Mouse (Mus musculus): Measurements from ENCODE around the gene Prkag3. TPM values are rescaled to one million over a fixed set of nuclear protein-coding genes. Genes with fewer than 3 reads are reported as not detected.
A peak's percentile ranks its signal among the peaks of the same experiment; 100 is the strongest.

Prkag3 gene
- not detected for polyA plus RNA-seq (2017; shearing (Covaris generic))

DNA sequence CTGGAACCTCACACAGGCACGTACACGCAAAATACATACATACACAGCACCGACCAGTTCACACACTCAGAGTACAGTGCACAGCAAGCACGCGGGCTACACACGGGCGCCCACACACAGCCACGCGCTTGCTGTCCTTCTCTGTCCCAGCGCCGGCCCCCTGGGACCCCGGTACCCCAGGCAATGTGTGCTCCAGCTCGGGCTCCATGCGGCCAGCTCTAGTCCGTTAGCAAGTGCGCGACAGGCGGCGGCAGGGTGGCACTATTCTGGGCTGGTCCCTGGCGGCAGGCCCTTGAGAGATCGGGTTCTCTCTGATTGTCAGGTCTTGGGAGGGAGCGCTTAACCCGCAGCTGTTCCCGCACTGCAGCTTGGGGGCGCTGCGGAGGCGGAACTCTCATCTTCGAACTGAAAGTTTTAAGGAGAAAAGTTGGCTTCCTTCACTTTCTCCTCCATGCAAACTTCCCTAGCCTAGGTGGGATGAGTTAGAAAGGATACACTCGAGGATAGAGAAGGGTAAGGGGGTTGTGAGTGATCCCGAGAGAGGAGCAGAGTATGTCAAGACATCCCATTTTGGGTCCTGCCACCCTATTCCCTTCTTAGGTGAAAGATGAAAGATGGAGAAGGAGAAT is at the start of gene Prkag3:
Gene Prkag3 (minus strand): TSS at position 579 of the 629 bp plus-strand sequence.
- ATAC-seq: no peak

DNA sequence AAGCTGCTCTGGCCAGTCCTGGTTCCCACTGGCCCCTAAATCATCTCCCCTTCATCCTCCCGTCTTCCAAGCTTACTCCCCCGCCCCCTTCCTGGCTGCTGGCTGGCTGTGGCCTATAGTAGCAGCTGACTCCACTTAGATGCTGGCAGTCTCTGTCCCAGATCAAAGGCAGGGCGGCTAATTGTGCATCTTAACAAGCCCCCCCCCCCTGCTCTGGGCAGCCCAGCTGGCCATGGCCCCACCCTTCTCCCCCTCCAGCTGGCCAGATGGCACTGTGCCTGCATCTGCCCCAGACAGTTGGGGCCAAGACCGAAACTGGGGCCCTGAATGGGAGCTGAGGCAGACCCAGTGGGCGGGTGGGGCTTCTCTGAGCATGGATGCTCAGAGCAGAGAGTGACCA is 48.4 kb upstream of the Prkag3 start:
- ATAC-seq: no peak

DNA sequence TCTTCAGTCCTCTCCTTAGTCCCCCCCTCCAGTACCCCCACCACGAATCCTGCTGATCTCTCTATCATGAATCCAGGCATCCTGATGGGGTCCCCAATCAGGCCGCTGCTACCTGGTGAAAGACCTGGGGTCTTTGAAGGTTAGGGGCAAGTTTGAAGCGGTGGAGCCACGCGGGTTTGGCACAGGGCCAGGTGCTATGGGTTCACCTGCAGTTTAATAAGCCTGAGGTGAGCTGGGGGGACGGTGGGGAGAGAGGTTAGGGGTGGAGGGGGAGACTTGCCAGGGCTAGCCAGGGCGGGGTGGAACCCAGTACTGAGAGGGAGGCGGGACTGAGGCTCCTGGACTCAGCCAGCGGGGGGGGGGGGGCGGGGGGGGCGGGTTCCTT is 46.1 kb upstream of the Prkag3 start:
- ATAC-seq: no peak

DNA sequence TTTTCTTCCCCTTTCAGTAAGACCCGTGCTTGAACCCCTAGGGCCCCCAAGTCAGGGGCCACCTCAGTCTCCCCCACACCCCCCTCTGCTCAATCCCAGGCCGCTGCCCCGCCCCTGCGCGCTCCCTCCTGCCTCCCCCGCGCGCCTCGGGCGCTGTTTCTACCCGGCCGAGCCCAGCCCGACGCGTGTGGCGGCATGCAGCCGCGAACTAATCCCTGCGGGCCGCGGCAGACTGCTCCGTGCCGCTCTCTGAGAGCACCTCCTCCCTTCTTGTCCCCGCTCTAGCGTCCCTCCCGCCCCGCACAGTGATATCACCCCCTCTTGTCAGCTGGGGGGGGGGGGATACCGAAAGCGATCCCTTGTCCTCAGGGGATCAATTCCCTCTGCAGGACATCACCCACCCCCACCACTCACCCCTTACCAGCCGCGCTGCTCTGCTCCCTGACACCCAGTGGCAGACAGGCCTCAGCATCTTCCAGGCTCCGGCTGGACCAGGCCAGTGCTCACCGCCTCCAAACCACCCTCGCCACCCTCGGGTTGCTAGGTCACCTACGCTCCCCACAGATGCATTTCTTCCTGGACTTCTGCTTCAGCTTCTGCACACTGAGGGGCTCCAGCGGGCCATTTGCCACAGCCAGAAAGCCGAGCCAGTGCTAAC is 45.6 kb upstream of the Prkag3 start:
- ATAC-seq: no peak

DNA sequence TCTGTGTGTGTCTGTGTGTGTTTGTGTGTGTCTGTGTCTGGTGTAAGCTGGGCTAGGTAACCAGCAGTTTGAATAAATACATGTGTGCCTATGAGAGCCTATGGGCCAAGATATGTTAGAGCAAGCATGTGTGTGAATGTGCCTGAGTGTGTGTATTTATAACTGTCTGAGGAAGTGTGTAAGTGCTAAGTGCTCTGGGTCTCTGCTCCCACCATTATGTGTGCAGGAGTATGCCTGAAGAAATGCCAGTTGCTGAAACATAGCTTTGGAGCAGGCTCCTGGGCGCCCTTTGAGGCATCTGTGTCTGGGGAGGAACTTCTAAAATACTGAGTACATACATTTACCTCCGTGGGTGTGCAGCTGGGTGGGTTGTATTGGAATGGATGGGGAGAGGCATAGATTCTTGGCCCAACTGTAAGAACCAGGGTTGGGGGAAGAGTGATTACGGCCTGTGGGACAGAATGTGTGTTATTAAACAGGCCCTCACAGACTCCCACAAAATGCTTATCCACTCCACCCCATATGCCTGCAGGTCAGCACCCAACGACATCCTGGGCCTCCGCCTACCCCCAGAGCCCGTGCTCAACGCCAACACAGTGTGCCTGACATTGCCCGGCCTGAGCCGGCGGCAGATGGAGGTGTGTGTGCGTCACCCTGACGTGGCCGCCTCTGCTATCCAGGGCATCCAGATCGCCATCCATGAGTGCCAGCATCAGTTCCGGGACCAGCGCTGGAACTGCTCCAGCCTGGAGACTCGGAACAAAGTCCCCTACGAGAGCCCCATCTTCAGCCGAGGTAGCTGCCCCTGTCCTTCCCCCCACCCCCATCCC is 44.0 kb upstream of the Prkag3 start:
- no peak for ATAC-seq

DNA sequence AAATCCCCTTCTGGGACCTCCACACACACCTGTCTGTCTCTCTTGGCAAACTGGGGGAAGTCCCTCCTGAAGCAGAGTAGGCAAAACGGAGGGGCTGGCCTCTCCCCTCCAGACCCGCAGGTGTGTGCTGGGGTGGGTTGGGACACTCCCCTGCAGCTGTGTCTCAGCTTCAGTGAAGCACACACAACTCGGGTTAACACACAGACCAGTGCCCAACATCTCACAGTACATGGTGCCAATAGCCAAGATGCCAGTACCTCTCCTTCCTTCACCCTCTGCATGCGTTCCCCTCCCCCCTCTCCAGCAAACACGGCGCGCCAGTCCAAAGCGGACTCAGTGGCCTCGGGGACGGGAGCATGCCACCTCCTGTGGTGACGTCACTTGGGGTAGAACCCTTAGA is 42.2 kb upstream of the Prkag3 start, which contains the start of gene Wnt10a:
Gene Wnt10a (plus strand): TSS at position 268 of the 400 bp plus-strand sequence.
- no peak for ATAC-seq

DNA sequence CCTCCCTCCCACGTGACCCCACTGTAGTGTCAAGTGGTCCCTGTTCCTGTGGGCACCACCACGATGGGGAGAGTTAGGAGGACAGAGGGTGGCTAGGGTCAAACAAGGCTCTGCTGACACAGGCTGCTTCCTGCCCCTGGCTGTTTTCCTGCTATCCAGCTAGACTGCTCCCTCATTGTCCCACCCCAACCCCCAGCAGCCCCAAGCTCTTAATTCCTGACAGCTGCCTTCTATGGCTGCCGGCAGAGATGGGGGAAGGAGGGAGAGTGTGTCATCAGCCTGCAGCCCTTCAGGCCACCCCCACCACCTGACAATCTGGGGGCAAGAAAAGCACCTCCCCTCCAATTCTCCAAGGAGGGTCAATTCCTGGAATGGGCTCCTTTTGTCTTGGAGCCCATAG is 41.1 kb upstream of the Prkag3 start:
- no peak for ATAC-seq

DNA sequence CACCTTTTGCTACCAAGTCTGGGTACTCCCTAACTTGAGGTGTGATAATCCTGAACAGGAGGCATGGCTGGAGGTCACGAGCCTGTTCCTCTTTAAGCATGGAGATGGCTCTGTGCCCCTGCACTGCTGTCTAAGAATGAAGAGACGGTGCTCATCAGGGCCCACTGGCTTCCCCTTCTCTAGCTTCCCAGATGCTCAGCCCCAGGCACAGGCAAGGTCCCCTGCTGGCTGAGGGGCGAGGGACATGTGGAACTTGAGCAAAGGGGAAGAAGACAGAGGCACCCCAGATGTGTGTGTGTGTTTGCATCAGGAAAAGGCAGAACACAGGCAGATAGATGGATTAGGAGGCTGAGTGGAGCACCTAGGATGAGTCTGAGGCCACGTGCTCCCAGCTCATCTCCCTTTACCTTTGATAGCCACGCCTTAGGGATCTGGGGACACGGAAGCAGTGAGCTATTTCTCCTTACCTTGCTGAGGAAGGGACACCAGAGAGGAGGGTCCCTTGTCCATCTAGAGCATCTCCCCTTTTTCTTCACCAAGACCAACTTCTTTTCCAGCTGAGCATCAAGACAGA is 39.7 kb upstream of the Prkag3 start:
- no peak for ATAC-seq

DNA sequence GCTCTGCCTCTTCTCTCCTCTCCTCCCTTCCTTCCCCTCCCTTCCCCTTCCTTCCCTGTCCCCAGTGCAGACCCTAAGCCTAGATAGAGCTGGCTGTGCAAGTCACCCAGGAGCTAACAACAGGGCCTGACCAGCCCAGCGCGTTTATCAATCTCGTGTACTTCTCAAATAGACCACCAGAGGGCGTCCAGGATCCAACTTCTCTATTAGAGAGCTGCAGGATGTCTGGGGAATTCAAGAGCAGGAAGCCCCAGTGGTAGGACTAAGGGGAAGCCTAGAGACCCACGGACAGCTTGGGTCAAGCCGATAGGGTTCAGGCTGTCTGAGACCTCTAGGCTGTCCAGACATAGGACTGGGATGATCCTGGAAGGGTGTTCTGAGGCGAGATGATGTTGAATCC is 38.8 kb upstream of the Prkag3 start:
- ATAC-seq: peak; percentile 77

DNA sequence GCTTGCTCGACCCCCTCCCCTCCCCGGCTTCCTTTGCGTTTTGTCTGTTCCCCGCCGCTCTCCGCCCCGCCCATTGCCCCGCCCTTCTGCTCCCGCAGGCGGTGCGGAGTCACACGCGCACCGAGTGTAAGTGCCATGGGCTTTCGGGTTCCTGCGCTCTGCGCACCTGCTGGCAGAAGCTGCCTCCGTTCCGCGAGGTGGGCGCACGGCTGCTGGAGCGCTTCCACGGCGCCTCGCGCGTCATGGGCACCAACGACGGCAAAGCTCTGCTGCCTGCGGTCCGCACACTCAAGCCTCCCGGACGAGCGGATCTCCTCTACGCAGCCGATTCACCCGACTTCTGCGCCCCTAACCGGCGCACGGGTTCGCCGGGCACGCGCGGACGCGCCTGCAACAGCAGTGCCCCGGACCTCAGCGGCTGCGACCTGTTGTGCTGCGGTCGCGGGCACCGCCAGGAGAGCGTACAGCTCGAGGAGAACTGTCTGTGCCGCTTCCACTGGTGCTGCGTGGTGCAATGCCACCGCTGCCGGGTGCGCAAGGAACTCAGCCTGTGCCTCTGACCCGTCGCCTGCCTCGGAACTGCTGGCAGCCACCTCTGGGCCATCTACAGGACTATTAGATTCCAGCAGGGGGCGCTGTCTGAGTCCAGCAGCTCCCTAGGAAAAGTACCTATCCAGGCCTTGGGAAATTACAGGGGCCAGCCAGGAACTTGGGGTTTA is 35.2 kb upstream of the Prkag3 start:
- ATAC-seq: no peak

DNA sequence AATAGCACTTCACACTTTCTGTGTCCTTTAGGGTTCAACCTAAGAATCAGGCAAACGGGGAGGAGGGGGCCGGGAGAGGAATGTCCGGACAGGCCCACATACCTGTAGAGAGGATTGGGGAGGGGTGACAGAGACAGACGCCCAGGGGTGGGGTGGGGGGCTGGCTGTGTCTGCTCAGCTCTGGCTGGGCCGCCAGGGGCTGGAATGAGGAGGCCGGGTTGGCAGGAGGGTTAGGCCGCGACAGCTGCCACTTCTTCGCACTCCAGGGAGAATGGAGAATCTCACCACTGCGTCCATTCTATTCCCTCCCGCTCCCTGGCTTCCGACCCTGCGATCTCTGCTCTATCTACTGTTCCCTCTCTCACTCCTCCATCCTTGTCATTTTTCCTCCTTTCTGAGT is 34.5 kb upstream of the Prkag3 start:
- no peak for ATAC-seq

DNA sequence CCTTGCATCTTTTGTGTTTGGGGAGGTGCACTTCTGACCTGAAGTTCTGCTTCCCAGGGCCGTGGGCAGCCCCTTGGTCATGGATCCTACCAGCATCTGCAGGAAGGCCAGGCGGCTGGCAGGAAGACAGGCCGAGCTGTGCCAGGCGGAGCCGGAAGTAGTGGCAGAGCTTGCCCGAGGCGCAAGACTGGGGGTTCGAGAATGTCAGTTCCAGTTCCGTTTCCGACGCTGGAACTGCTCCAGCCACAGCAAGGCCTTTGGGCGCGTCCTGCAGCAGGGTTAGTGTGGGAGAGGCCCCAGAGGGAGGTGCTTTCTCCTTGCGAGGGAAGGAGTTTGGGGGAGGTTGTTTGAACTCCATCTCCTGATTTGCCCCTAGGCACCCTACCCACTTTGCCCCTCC is 33.0 kb upstream of the Prkag3 start:
- ATAC-seq: no peak

DNA sequence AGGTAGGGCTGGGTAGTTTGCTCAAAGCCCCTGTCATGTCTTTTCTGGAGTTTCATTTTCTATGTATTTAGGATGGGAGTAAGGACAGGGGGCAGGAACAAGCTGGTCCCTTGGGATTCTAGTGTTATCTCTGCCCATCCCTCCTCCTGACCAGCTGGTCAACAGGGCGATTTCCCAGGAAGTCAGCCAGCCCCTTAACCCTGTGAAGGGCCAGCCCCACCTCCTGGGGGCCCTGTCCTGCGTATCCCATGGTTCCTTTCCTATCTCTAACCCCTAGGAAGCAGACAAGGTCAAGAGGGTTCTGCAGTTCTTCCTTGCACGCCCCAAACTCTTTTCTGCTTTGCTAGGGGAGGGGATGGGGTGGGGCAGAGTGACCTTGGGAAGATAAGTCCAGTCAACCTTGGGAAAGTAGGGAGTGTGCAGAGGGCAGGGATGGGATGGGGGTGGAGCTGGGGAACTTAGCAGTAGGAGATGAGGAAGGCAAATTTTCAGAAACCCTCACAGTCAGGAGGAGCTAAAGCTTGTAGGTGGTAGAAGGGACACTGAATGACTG is 30.0 kb upstream of the Prkag3 start:
- no peak for ATAC-seq

DNA sequence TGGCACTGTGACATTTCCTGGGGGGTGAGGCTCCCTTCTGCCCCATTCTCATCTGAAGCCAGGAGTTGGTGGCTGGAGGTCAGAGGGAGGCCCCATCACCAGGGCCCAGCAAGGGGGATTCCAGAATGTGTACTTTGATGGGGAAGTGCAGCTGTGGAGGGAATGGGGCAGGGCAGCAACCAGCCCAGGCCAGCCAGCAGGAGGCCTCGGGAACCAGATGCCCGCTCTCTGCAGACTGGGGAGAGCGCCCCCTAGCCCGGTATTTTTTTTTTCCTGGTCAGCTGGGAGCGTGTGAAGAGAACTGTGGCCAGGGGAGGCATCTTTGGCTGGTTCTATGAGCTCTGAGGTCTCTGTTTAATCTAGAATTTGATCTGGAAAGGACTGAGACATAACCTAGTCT is 26.8 kb upstream of the Prkag3 start:
- ATAC-seq: no peak

DNA sequence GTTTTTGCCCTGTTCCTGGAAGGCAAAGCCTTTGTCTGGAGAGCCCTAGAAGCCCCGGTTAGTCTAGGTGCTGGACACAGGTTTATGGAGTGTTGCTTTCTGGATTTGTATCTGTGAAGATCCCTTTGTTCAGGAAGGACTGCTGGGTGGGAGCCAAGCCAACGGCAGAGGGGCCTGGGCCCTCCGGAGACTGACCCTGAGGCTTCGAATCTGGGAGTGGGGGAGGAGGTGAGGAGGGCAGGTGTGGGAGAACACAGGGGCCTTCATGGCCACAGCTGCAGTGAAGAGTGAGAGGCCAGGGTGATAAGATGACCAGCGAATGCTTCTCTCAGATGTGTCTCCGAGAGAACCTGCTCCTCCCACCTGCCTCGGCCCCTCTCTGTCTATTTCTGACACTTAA is 25.0 kb upstream of the Prkag3 start:
- ATAC-seq: no peak

DNA sequence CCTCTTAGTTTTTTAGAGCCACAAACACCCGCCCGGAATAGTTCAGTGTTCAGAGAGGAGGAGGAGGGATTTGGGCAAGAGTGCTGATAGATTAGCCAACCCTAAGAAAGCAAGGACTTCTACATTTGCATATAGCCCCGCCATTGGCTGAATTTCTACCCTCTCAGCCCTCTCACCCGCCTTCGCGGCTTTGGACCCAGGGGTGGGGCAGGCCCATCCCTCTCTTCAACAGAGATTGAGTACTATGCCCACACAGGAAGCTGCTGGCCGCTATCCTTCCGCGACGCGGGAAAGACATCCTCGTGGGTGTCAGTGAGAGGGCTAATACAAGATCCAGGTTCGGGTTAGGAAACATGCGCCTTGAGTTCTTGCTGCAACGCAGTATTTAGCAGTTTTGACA is 24.1 kb upstream of the Prkag3 start:
- peak; percentile 68 for ATAC-seq

DNA sequence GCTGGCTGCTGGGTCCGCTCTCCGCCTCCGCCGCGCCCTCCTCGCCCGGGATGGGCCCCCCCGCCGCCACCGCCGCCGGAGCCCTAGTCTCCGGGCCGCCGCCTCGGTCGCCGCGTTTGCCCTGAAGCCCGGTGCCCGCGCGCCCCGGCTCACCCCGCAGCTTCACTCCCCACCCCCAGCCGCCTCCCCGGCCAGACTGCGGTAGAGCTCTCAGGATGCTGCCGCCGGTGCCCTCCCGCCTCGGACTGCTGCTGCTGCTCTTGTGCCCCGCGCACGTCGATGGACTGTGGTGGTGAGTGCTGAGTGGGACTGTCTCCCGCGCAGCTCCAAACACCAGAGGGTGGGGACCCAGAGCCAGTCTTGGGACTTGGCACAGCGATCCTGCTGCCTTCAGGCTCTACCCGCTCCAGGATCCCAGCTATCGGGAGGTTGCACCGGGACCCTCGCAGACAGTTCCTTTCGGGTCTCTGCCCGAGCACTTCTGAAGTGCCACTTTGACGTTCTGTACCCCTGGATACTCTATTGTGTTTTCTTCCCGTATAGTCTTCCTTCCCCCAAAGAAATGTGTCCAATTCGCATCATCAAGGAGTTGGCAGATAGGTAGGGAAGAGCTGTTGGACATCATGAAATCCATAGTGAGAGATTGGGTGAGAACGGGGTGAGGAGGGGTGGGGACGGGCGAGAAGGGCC is 23.1 kb upstream of the Prkag3 start:
- no peak for ATAC-seq

DNA sequence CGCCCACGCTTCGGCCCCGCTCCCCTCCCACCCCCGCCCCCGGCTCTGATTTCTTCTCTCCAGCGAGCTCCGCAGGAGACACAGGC is 22.7 kb upstream of the Prkag3 start, which contains the start of gene Wnt6:
Gene Wnt6 (plus strand): TSS at position 48 of the 86 bp plus-strand sequence.
- ATAC-seq: no peak

DNA sequence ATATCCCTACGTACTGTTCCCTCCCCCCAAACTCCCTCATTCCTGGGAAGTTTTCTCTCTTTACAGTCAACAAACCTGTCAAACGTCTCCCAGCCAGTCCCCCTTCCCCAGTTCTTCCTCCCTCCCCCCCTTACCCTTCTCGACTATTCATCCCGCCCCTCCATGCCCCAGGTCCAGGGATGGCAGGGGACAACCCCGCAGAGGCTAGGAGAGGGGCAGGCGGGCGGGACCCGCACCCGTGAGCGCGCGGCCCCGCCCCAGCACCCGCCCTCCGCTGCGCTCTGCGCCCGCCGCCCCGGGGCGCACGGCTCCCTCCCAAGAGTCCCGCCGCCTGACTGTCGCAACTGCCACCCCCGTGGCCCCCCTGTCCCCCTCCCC is 22.4 kb upstream of the Prkag3 start:
- ATAC-seq: no peak

DNA sequence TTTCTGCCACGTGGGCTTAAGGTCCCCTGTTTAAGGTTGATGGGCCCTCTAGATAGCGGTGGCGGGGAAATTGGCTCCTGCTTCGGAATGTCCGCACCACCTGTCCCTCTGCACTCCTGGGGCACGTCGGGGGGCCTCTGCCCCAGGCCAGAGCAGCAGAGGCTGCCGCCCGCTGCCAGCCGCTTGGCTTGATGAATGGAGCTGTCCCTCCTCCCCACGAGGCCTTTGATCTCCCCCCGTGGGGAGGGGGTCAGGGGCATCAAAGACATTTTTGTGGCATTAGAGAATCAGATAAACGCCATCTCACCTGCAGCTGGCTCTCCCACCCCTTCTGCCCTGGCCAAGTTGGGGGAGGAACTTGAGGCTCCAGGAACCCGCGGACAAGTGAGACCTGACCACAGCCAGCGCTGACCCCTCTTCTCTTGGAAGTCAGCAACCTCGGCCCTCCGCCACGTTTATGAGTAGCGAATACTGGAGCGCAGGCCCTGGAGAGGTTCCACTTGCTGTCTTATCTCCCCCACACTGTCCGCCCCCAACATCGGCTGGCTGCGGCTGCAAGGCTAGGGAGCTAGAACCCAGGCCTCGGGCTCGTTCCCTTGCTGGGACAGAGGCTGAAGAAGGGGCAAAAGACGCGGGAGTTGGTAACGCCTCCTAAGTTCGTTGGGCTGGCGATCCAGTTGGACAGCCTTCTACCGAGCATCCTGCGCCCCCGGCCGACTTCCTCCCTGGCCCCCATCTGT is 21.9 kb upstream of the Prkag3 start:
- no peak for ATAC-seq

DNA sequence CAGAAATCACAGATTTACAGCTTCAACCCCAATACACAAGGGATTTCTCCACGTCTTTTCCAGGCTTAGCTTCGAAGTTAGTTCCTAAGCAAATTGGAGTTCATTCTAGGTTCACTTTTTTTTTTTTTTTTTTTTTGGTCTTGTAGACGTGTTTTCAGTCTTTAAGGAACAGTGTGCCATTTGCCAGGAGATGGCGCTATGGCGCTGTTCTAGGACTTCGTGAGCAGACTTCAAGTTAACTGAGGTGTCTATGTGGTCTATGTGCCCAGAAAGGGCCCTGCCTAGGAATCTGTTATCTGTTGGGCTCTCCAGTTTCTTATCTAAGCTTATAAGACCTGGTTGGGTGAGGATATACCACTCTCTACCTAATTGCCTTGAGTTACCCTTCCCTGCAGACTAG is 14.1 kb upstream of the Prkag3 start:
- ATAC-seq: no peak

DNA sequence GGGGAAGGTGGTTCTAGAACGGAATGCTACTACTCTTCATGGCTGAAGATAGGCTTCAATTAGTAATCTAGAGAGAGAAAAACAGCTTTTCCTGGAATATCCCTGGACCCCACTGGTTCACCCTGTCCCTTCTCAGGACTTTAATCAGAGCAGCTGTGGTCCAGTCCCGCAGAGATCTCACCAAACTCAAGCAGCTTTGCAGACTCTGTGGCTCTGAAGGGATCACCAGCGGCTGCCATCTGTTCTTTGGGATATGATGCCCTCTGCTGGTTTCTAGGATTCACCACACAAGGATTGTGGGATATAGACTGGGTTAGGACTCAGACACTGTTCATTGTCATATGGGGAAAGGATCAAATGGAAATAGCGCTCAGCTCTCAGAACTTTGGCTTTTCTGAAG is 10.8 kb upstream of the Prkag3 start:
- ATAC-seq: no peak
